Comparison of ENCODE assay signal across 11 mouse cellular contexts in the genomic region with DNA sequence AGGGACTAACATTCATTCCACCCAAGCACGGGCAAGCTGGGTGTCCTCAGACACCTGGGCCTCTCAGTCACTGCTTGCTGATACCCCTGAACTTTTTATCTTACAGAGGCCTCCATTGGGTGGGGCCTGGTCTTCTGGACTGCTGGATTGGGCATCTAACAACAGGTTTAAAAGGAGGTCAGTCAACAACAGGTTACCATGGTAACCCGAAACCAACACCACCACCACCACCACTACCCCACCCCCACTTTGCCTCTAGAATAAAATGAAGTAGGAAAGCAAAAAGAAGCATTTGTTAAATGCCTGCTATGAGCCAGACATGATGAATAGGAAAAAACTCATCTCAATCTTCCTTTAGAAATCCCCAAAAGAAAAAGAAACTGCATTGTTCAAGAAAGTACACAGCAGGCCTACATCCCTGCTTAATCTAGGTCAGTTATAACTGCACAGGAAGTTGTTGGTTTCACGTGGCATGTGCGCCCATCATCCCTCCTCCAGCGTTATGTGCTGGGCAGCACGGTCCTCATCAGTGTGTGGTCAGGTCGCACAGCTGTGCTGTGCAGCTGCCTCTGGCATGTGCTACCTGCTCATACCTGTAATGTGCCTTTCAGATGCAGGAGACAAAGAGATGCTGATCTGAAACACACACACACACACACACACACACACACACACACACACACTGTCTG. TPM values are rescaled to one million over a fixed set of nuclear protein-coding genes. Genes with fewer than 3 reads are reported as not detected.
A peak's percentile ranks its signal among the peaks of the same experiment; 100 is the strongest.
DNase-seq lines count a peak whose midpoint lies in the region; ATAC-seq lines count a peak whose summit lies in the region.
"Had no signal": no experiment of that assay in that cellular context is flagged by ENCODE, and none has a peak within 500 bp of the region (broad histone marks: within the 10 kb centered on the region; RNA-seq: fewer than 3 reads in every experiment).

No protein-coding gene starts in this region.

- H3K36me3 ChIP-seq in forebrain, embryonic 12.5 days (replicated peaks), result no peaks in the 10 kb centered on the region
- no peaks in the 10 kb centered on the region for H3K36me3 ChIP-seq in limb, embryonic 10.5 days
- H3K36me3 ChIP-seq: embryonic facial prominence, embryonic 15.5 days; lung, embryonic 15.5 days; neural tube, embryonic 13.5 days had no signal

- ATAC-seq in frontal cortex, adult (ENCODE audit: low TSS enrichment), result peak; percentile 38
- ATAC-seq in forebrain, embryonic 12.5 days (ENCODE audit: low FRiP score), result 0 out of 2 replicates have a peak, but pooled peaks have one; percentile 33
- ATAC-seq in monocyte, adult 5-6 weeks (replicated peaks; ENCODE audit: insufficient number of reproducible peaks, low FRiP score, low TSS enrichment, poor library complexity, severe bottlenecking), result no peak

- no peak overlapping the region for H3K4me2 ChIP-seq in forebrain, embryonic 12.5 days
- H3K4me2 ChIP-seq: embryonic facial prominence, embryonic 15.5 days; lung, embryonic 15.5 days; neural tube, embryonic 13.5 days had no signal

- no peak overlapping the region for H3K4me3 ChIP-seq in forebrain, embryonic 12.5 days (replicated peaks)
- no peak overlapping the region for H3K4me3 ChIP-seq in limb, embryonic 10.5 days
- H3K4me3 ChIP-seq: embryonic facial prominence, embryonic 15.5 days; lung, embryonic 15.5 days; neural tube, embryonic 13.5 days had no signal

- peaks cover 16% of the 10 kb centered on the region for H3K4me1 ChIP-seq in forebrain, embryonic 12.5 days
- H3K4me1 ChIP-seq in limb, embryonic 10.5 days, result peaks cover 18% of the 10 kb centered on the region
- H3K4me1 ChIP-seq: embryonic facial prominence, embryonic 15.5 days had no signal

- H3K27ac ChIP-seq in forebrain, embryonic 12.5 days, result 0 out of 2 replicates have a peak overlapping the region, but pooled peaks have one; percentile 13
- peak overlapping the region; percentile 34; the same call in 1 of the 2 replicates for H3K27ac ChIP-seq in limb, embryonic 10.5 days
- H3K27ac ChIP-seq: embryonic facial prominence, embryonic 15.5 days; lung, embryonic 15.5 days; neural tube, embryonic 13.5 days had no signal

- H3K27me3 ChIP-seq in forebrain, embryonic 12.5 days, result no peaks in the 10 kb centered on the region
- no peaks in the 10 kb centered on the region for H3K27me3 ChIP-seq in limb, embryonic 10.5 days (ENCODE audit: low read depth, poor library complexity, severe bottlenecking)
- H3K27me3 ChIP-seq: embryonic facial prominence, embryonic 15.5 days; lung, embryonic 15.5 days; neural tube, embryonic 13.5 days had no signal

- H3K9me3 ChIP-seq in forebrain, embryonic 12.5 days, result no peaks in the 10 kb centered on the region
- no peaks in the 10 kb centered on the region for H3K9me3 ChIP-seq in limb, embryonic 10.5 days (replicated peaks)
- H3K9me3 ChIP-seq: embryonic facial prominence, embryonic 15.5 days; lung, embryonic 15.5 days; neural tube, embryonic 13.5 days had no signal

- no peak for DNase-seq in frontal cortex, postnatal 36 days (ENCODE audit: low spot score in 2 of 2)
- no peak for DNase-seq in limb, embryonic 10.5 days (ENCODE audit: low spot score)
- peak; percentile 69 for DNase-seq in thymus, postnatal 0 days (ENCODE audit: low spot score)
- no peak for DNase-seq in Muller cell, postnatal 12 days (ENCODE audit: inconsistent ontology term)
- DNase-seq in adipocyte (ENCODE audit: low spot score), result no peak

- H3K9ac ChIP-seq in forebrain, embryonic 12.5 days, result no peak overlapping the region
- H3K9ac ChIP-seq: embryonic facial prominence, embryonic 15.5 days; lung, embryonic 15.5 days; neural tube, embryonic 13.5 days had no signal

- WGBS in forebrain, embryonic 12.5 days, result 59% methylated on average over 7 of the region's 7 CpGs
- 66% methylated on average over 7 of the region's 7 CpGs for WGBS in limb, embryonic 10.5 days

RNA-seq across cellular contexts. Expression of a gene that starts 28.6 kb away (rescaled TPM):
- 6.1 and 6.5 TPM in 2 replicates for polyA plus RNA-seq in forebrain, embryonic 12.5 days (2016; fragmentation: Nextera tagmentation; extraction: Ambion mirVana)
- 2.3 and 4.7 TPM in 2 replicates for polyA plus RNA-seq in limb, embryonic 10.5 days (2016; fragmentation: Nextera tagmentation; extraction: Ambion mirVana)
- polyA plus RNA-seq in thymus, postnatal 0 days (2015; fragmentation: Nextera tagmentation; extraction: Ambion mirVana), result 165 and 168 TPM in 2 replicates
- 0.11 to 4.9 TPM (median 0.38 TPM) in 3 replicates for total RNA-seq in monocyte, adult 5-6 weeks (2017)

Comparison
In these comparisons a context has a peak if more than half of its experiments do, and no peak if none do; other contexts are left out.
1. RNA of a gene that starts 28.6 kb away (polyA plus RNA-seq): 165 to 168 TPM in thymus, postnatal 0 days; 6.1 to 6.5 TPM in forebrain, embryonic 12.5 days and 2.3 to 4.7 TPM in limb, embryonic 10.5 days; every median in the first group is over 10 times any median in the second.